Mouse (Mus musculus): Measurements from ENCODE around the gene Zfp2.

Gene Zfp2

DNA sequence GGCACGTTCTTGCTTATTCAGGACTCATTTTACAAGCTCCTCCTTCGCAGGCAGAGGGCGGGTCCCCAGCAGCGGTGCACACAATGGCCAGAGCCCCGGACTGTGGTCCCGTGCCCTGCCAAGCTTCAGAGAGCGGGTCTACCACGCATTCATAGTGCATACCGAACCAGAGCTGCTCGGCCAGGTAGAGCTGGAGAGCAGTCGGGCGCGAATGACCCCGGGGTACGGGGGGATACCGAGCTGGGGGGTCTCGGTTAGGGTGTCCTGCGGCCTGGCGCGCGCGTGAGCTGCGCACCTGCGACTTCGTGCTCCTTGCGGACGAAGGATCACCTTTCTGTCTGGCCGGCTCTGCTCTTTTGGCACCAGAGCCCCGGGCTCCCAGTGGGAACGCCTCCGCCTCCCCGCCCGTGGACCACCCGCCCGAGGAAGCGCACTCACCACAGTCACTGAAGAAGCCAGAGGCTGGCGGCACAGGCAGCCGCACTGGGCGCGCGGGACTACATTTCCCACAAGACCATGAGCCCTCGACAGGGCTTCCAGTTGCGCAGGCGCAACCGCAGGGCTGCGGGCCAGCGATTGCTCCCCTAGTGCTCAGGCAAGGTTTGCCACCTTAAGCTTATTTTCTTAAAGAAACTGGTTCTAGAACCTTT lies at the start of gene Zfp2:
TSS of gene Zfp2 (minus strand) at position 495 of the 650 bp plus-strand sequence.
- DNase-seq: peak; percentile 99

DNA sequence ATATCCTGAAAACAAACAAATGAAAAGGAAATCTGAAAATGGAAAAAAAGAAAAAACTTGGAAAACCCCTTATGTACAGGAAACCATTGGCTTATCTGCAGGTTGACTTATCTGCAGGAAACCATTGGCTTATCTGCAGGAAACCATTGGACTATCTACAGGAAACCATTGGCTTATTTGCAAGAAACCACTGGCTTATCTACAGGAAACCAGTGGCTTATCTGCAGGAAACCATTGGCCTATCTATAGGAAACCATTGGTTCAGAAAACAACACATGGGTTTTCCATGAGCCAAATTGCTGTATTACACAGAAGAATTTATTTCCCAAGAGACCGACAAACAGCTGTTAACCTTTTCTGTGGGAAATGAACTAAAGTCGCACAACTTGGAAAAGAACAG lies 48.9 kb upstream of the Zfp2 start:
- DNase-seq: peak; percentile 96

DNA sequence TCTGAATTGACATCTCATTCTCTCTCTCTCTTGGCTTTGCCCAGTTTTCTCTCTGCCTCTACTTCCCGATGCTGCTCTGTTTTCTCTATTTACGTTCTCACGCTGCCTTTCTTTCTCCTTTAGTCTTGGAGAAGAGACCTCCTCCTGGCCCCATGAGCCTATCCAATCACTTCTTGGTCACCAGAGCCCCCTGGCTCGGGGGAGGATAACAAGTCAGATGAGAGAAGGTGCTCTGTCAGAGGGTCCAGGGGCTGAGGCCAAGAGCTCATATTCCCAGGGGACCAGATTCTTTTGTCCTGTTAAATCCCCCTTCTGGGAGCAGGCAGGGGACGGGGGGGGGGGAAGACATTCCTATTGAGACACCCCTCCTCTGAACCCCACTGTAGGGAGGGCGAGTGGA lies 37.7 kb upstream of the Zfp2 start, which contains the start of gene Prop1:
TSS of gene Prop1 (minus strand) at position 101 of the 400 bp plus-strand sequence.
- DNase-seq: peak; percentile 82

DNA sequence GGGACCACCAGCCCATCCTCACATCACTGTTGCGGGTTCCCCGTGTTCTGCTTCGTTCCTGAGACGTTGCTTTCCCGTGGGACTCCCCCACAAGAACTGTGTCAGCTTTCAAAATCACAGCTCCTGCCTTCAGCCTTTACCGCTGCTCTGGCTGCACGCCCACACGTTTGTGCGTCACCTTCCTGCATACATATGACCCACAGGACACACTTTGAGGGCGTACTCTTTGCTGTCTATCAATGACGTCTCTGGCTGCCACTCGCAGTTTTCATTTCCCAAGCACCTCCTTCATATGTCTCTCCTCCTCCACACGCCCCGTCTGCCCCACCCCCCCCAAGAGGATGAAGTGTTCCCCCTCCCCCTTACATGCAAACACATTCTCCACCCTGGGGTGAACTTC lies 36.3 kb upstream of the Zfp2 start:
- DNase-seq: peak; percentile 44

DNA sequence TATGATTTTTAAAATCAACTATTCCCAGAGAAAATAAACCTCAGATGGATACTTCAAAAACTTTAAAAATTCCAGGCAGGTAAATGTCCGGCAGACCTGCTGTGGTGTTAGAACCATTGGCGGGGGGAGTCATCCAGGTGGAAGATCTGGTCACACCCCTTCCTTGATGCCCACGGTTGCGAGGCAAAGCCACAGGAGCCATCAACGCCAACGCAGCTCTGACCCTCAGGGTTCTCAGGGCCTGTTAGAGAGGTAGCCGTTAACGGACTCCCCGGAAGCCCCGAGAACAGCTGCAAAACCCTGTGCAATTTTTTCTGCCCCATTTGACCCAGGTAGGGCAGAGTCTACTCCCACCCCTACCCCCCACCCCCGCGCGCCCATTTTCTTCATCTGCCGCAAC lies 27.5 kb upstream of the Zfp2 start, which contains the start of gene 4933414I15Rik:
TSS of gene 4933414I15Rik (minus strand) at position 260 of the 400 bp plus-strand sequence.
- DNase-seq: peak; percentile 81

DNA sequence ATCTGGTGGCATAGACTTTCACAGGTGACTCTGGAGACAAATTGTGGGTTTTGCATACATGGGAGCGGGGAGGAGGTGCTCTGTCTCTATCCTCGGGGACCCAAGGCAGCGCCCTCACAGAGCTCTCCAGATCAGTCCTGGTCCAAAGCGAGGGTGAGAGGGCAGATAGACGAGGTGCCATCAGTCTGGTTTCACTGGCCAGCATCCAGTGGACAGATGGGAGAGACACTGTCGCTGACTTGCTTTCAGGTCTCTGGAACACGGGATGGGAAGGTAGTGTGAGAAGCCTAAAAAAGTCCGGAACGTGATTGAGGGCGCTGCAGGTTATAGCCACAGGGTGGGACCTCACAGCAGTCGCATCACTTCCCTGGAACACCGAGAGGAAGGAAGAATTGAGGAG lies 26.4 kb upstream of the Zfp2 start:
- DNase-seq: peak; percentile 73

DNA sequence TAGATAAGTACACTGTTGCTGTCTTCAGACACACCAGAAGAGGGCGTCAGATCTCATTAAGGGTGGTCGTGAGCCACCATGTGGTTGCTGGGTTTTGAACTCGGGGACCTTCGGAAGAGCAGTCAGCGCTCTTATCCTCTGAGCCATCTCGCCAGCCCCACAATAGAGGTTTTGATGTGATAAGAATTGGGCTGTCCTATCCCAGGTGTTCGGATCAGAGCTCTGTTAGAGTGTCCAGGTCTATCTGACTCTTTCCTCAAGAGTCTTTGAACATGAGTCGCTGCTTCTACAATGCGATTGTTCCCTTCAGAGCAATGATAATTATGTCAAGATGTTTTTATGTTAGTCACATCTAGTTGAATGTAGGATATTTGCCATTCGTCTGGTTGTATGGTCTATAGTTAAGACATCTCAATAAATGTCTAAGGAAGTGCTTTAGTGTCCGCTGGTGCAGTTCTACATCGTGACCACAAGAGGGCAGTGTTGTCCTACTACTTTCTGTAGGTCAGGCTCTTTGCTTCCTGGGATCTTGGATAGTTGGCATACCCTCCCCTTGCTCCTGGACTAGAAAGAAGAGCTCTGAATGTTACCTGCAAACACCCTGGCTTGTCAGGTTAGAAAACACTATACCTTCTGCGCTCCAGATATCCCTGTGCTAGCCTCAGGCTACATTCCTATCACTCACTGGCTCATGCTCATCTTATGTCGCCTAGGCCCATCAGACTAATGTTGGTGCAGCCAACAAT lies 23.8 kb upstream of the Zfp2 start:
- DNase-seq: peak; percentile 87

DNA sequence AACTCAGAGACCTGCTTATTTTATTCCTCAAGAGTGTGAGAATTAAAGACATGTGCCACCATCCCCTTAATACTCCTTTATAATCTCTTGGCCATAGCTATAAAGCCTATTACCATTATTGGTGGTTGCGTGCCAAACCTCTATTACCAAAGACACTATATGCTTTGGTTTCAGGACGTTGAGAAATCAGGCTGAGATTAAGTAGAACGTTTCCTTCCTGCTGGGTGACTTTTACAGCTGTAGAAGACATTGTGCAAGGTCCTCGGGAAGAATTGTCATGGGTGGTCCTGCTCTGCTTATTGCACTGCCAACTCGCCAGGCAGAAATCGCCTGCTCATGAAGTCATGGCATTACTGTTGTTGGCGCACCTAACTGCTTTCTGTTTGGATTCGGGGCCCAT lies 22.5 kb upstream of the Zfp2 start:
- peak; percentile 27 for DNase-seq

DNA sequence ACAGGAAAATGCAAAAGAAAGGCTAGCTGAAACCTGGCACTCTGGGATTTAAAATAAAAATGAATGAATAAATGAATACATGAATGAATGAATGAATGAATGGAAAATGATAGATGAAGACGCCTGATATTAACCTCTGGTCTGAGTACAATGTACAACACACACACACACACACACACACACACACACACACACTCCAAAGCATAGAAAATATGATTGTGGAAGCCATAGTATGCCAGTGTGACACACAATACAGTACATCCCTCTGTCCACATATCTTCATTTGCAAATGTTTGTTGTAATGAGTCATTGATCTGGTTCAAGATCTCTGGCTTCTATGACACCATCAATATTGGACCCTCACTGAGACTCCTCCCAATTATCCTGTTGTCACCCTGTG lies 16.1 kb upstream of the Zfp2 start:
- DNase-seq: no peak

DNA sequence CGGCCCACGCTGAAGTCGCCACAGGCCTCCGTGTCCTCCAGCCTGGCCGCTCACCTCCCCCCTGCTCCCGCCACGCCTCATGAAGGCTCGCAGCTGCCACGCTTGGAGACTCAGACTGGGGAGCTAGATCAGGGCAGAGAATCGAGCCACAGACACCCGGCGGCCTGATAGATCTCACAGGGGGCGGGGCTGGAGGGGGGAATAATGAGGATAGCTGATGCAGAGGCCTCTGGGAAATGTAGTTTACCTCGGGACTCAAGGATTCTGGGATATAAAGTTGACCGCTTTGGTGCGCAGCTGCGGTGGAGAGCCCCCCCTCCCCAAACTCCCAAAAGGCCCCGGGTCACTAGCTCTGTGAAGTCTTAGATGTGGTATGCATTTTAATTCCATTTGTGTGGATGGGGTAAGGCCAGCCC lies 15.5 kb upstream of the Zfp2 start, which contains the start of gene Zfp354b:
TSS of gene Zfp354b (minus strand) at position 183 of the 416 bp plus-strand sequence.
- peak; percentile 99 for DNase-seq

DNA sequence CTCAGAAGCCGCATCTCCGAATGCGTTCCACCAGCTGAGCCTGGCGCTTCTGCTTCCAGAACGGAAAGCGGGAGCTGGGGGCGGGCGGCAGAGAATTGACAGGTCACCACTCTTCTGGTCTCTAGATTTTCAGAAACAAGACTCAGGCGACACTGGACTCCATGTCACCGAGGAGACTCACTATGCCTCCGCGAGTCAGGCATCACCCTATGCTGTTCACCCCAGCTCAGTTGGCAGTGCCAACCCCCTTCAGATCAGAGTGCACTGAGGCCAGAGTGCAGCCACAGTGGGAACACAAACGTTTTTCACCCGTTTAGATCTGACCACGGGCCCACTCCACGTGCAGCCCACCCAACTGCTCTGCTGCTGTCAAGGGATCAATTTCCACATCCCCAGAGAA lies 15.1 kb upstream of the Zfp2 start:
- no peak for DNase-seq

DNA sequence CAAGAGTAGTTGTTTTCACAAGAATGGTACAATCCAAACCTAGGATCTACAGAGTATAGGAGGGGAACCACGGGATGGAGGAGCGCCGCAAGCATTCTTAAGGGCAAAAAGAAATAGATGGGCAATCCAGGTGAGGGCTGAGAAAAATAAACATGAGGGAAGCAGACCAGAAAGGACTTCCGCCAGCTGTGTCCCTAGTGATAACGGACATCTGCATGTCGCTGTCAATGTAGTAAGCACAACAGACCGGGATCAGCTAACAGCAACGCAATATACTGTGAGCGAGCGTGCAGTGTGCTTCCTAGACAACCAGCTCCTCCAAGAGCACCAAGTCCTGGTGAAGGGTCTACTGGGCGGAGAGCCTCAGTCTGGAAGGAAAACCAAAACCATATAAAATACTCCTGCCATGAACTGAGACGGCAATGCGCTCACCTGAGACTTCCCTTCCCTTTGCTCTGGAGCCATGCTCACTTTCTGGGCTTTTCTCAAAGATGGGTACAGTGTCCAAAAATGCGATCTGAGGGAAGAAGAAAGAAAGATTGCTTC lies 14.6 kb upstream of the Zfp2 start:
- peak; percentile 88 for DNase-seq

DNA sequence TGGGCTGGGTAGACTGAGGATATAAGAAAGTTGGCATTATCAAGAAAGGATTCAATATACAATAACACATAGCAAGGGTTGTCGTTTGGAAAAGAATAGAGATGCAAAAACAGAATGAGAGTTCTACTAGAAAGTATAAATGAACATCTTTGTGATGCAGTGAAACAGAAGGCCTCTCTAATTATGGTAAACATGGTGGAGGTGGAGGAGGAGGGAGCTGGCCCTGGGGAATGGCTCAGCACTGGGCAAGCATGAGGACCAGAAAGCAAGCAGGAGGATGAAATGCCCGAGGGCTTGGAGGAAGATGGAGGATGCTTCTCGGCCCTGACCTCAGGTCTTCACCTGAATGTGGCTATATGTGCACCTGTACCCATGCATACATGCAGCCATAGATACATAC lies 1.5 kb downstream of the Zfp2 start:
- peak; percentile 18 for DNase-seq

DNA sequence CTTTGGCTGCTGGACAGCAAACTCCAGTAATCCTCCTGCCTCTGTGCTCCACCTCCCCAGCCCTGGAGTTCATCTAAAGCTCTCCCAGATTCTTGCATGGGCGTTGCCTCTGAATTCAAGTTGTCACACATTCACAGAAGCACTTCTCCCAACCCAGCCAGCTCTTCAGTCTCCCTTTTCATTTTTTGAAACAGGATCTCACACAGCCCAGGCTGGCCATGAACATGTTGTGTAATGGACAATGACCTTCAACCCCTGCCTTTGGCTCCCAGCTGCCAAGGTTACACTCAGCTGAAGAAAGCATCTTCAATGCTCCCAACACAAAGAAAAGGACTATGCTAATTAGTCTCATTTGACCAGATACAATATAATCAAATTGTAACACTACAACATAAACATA lies 2.7 kb downstream of the Zfp2 start:
- peak; percentile 48 for DNase-seq

DNA sequence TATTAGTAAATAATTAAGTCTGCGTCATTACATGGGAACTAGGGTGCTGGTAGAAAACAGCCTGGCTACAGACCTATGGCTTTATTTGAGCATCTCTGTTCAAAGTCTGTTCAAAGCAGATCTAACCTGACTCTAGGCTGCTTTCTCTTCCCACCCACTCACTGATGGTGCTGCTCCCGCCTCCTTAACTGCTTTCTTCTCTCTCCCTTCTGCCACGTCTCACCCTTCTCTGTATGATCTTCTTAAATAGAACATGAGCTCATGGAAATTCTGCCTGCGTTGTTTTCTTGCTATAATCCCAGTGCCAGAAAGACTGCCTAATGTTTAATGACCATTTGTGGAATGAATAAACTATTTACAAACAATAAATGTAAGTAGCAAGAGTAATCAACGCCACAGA lies 7.8 kb downstream of the Zfp2 start:
- DNase-seq: peak; percentile 9

DNA sequence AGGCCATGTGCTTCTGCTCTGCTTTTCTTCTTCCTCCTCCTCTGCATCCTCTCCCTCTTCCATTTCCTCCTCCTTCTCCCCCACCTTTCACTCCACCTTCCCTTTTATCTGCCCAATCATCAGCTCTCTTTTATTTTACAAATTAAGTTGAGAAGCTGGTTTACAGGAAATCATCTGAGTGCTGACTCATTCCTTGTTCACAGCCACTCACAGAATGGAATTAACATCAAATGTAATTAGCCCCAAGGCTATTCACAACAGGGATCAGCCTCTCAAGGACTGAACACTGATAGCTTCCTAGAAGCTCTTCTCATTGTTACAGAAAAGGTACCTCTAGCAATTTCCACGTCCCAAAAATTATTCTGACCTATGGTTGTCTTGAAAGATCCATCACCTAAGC lies 18.6 kb downstream of the Zfp2 start:
- no peak for DNase-seq

DNA sequence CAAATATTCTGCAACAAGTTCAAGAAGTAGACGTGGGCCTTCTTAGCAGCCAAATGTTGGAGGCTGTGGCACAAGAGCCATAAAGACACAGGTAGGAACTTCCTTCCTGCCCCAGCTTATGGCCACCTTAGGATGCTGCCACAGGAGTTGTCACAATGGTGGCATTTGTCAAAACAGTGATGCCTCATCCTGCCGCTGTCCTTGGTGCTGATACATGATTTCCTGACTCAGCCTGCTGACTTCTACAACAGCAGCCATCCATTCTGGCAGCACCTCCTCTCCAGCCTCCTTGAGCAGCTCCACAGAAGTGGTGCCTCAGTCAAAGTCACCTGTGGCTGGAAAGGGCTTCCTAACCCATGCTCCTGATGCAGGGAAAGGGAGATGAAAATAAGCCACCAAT lies 23.5 kb downstream of the Zfp2 start:
- DNase-seq: peak; percentile 62

DNA sequence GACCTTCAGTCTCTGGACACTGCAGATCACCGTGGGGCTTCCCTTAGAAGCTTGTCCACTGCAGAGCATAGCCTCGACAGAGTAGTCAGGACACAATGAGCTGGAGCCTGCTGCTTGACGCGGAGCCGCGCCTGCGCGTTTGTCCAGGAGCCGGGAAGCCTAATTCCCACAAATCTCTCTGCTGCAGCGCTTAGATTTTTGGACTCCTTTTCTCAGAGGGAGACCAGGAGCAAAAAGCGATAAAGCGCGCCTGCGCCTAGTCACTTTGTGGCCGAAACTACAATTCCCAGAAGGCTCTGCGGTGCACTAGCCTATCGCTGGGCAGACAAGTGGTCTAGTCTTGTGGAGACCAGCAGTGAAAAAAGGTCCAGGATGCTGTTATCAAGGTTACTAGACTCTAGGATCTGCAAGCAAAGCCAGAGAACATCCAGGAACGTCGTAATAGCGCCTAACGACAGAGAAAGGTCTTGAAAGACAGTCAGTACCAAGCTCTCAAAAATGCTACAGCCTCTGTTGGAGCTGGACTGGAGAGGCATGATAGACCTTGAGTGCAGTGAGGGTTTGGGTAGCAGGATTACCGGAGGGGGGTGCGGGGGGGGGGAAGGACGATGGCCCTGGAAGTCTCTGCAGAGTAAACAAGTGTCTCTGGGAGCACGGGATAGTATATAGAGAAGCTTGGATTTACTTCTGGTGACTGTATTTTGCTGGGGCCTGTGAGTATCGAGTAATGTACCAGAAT lies 28.4 kb downstream of the Zfp2 start, which contains the start of gene Zfp454:
TSS of gene Zfp454 (minus strand) at position 262 of the 739 bp plus-strand sequence.
- DNase-seq: peak; percentile 99

DNA sequence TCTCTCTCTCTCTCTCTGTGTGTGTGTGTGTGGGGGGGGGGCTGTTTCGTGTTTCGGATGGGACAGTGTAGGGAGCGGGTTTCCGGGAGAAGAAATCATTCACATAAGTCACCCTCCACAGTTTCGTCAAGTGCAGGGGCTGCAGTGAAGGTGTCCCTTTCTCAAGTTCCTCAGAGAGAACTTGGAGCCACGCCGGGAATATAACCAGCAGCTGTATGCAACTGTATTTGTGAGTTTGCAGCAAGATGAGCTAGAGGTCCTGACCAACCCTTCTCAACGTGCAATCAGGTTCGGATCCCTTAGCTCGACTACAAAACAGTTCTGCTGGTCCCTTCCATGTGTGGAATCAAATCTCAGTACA lies 29.1 kb downstream of the Zfp2 start:
- no peak for DNase-seq

DNA sequence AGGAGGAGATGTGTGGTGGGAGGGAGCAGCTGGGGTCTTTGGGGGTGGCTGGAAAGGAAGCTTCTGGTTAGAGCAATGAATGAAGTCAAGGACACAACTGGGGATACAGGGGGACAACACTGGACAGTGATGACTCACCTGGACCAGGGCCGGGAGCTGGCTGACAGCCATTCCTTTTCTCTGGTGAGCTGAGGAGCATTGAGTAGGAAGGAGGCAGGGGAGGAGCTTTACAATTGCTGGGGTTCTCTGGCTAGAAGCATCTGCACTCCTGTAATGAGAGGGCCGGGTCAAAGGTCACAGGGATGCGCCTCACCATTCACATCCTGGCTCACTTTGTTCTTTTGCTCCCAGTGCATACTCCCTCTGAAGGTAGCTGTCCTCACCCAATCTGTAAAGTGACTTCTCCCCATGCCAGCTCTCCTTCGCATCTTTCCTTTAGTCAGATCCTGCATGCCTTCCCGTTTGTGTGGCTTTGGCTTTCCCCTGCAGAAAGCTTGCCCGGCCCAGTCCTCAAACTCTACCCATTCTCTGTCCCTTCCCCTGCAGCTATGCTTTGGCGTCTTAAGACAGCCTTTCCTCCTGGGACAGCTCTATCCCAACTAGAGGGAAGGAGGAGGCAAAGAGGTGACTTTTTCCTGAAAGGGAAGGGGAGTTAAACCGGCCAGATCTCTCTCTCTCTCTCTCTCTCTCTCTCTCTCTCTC lies 29.6 kb downstream of the Zfp2 start:
- DNase-seq: peak; percentile 83

DNA sequence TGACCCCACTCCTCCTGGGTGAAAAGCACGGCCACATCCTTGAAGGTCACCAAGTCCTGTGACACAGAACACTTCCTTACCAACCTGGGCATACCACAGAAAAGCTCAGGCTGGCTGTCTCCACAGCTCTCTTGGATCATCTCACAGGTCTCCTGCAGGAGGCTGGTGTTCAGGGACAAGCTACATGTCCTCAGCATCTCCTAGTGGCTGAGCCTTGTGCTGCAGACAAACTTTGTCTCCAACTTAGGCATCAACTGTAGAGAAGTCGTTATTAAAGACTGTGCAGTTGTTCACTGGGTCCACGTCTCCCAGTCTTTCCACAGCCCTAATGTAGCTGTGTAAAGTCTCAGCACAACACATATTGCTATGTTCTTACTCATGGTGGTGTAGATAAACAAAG lies 32.2 kb downstream of the Zfp2 start:
- no peak for DNase-seq

DNA sequence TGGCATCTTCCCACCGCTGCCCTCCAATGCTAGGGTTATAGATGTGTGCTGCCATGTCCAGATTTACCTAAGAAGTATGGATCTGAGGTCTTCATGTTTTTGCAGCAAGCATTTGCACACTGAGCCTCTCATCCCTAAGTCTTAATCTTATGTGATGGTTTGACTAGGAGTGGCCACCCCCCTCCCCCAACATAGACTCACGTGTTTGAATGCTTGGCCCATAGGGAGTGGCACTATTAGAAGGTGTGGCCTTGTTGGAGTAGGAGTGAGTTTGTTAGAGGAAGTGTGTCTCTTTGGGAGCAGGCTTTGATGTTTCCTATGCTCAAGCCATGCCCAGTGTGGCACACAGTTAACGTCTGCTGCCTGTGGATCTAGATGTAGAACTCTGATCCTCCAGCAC lies 37.3 kb downstream of the Zfp2 start:
- peak; percentile 79 for DNase-seq

Data from heart, adult 11 months (tissue).